Mouse (Mus musculus): ENCODE measurements around the gene Csf3. TPM values are rescaled to one million over a fixed set of nuclear protein-coding genes. Genes with fewer than 3 reads are reported as not detected.

Csf3 gene
- polyA plus RNA-seq, 1 experiment from 2014 or later = not detected

- peak overlapping the region; percentile 85 for H3K27ac ChIP-seq (replicated peaks)
- 26% methylated on average over 15 of the region's 15 CpGs for WGBS
- no peaks in the 10 kb centered on the region for H3K9me3 ChIP-seq (replicated peaks)
- H3K36me3 ChIP-seq = peaks cover 7% of the 10 kb centered on the region; the same call in 1 of the 2 replicates
- no peak for DNase-seq (ENCODE audit: low spot score)
- H3K27me3 ChIP-seq (ENCODE audit: low read depth, poor library complexity, severe bottlenecking) = peaks cover 7% of the 10 kb centered on the region; the same call in 1 of the 2 replicates
- H3K4me3 ChIP-seq = peak overlapping the region; percentile 36; the same call in 1 of the 2 replicates
- H3K4me1 ChIP-seq = peaks cover 98% of the 10 kb centered on the region
Measured at GRCm38 (mm10) chr11:98748506-98749416, 47.7 kb downstream of the Csf3 start.

- WGBS = 52% methylated on average over 5 of the region's 5 CpGs
- peaks cover 10% of the 10 kb centered on the region; the same call in 1 of the 2 replicates for H3K36me3 ChIP-seq
- peak overlapping the region; percentile 85 for H3K27ac ChIP-seq (replicated peaks)
- H3K9me3 ChIP-seq (replicated peaks) = no peaks in the 10 kb centered on the region
- no peak for DNase-seq (ENCODE audit: low spot score)
- peak overlapping the region; percentile 36 for H3K4me3 ChIP-seq
- H3K27me3 ChIP-seq (ENCODE audit: low read depth, poor library complexity, severe bottlenecking) = peaks cover 7% of the 10 kb centered on the region; the same call in 1 of the 2 replicates
- peaks cover 97% of the 10 kb centered on the region for H3K4me1 ChIP-seq
Measured at GRCm38 (mm10) chr11:98749716-98750115, 48.7 kb downstream of the Csf3 start.

GRCm38 (mm10) chr11:98750351-98751201, 49.5 kb downstream of the Csf3 start:
- Histone ChIP-seq H3K9me3 (replicated peaks) (no peaks in the 10 kb centered on the region), H3K27me3 (ENCODE audit: low read depth, poor library complexity, severe bottlenecking) (peaks cover 7% of the 10 kb centered on the region; the same call in 1 of the 2 replicates), H3K36me3 (peaks cover 10% of the 10 kb centered on the region; the same call in 1 of the 2 replicates), H3K4me3 (peak overlapping the region; percentile 26; the same call in 1 of the 2 replicates), H3K27ac (replicated peaks) (peak overlapping the region; percentile 85), H3K4me1 (peaks cover 93% of the 10 kb centered on the region)
- DNase-seq (ENCODE audit: low spot score) = no peak
- WGBS = 40% methylated on average over 17 of the region's 17 CpGs

- no peak for DNase-seq (ENCODE audit: low spot score)
- Histone ChIP-seq H3K27me3 (ENCODE audit: low read depth, poor library complexity, severe bottlenecking) (no peaks in the 10 kb centered on the region; the same call in 1 of the 2 replicates), H3K4me1 (peaks cover 93% of the 10 kb centered on the region), H3K4me3 (peak overlapping the region; percentile 26; the same call in 1 of the 2 replicates), H3K27ac (replicated peaks) (peak overlapping the region; percentile 85), H3K9me3 (replicated peaks) (no peaks in the 10 kb centered on the region), H3K36me3 (peaks cover 14% of the 10 kb centered on the region; the same call in 1 of the 2 replicates)
- WGBS = 49% methylated on average over 6 of the region's 6 CpGs
Measured at GRCm38 (mm10) chr11:98751221-98751782, 50.2 kb downstream of the Csf3 start.

GRCm38 (mm10) chr11:98752562-98753140, 51.6 kb downstream of the Csf3 start:
- Histone ChIP-seq H3K4me1 (peaks cover 80% of the 10 kb centered on the region), H3K9me3 (replicated peaks) (no peaks in the 10 kb centered on the region), H3K27me3 (ENCODE audit: low read depth, poor library complexity, severe bottlenecking) (no peaks in the 10 kb centered on the region), H3K27ac (replicated peaks) (peak overlapping the region; percentile 85; the same call in 1 of the 2 replicates), H3K4me3 (no peak overlapping the region), H3K36me3 (peaks cover 19% of the 10 kb centered on the region; the same call in 1 of the 2 replicates)
- WGBS = 90% methylated on average over 10 of the region's 10 CpGs
- no peak for DNase-seq (ENCODE audit: low spot score)

Other genes with a start within 250 kb of the Csf3 start
- gene Ikzf3, start 155.2 kb upstream of the Csf3 start, polyA plus RNA-seq (2016; fragmentation: Nextera tagmentation; extraction: Ambion mirVana) = 0.02 and 0.06 TPM in 2 replicates
- 0.11 and 0.32 TPM in 2 replicates for gene Zpbp2, start 150.2 kb upstream of the Csf3 start, polyA plus RNA-seq (2016; fragmentation: Nextera tagmentation; extraction: Ambion mirVana)
- gene Ormdl3, start 113.9 kb upstream of the Csf3 start, polyA plus RNA-seq (2016; fragmentation: Nextera tagmentation; extraction: Ambion mirVana) = 65.8 and 81.0 TPM in 2 replicates
- not detected in 2 replicates for gene Lrrc3c, start 103.0 kb upstream of the Csf3 start, polyA plus RNA-seq (2016; fragmentation: Nextera tagmentation; extraction: Ambion mirVana)
- 1.4 and 2.1 TPM in 2 replicates for gene Gm12355, start 75.6 kb upstream of the Csf3 start, polyA plus RNA-seq (2016; fragmentation: Nextera tagmentation; extraction: Ambion mirVana)
- not detected in 2 replicates for gene Gsdma3, start 74.9 kb upstream of the Csf3 start, polyA plus RNA-seq (2016; fragmentation: Nextera tagmentation; extraction: Ambion mirVana)
- gene Gsdma2, start 54.5 kb upstream of the Csf3 start, polyA plus RNA-seq (2016; fragmentation: Nextera tagmentation; extraction: Ambion mirVana) = not detected in 2 replicates
- not detected in 2 replicates for gene Gsdma, start 36.9 kb upstream of the Csf3 start, polyA plus RNA-seq (2016; fragmentation: Nextera tagmentation; extraction: Ambion mirVana)
- gene Psmd3, start 18.7 kb upstream of the Csf3 start, polyA plus RNA-seq (2016; fragmentation: Nextera tagmentation; extraction: Ambion mirVana) = 246 and 258 TPM in 2 replicates
- gene Med24, start 28.2 kb downstream of the Csf3 start, polyA plus RNA-seq (2016; fragmentation: Nextera tagmentation; extraction: Ambion mirVana) = 74.1 and 82.2 TPM in 2 replicates
- gene Thra, start 39.4 kb downstream of the Csf3 start, polyA plus RNA-seq (2016; fragmentation: Nextera tagmentation; extraction: Ambion mirVana) = 9.5 and 15.6 TPM in 2 replicates
- 1.4 TPM in 2 replicates for gene Nr1d1, start 74.1 kb downstream of the Csf3 start, polyA plus RNA-seq (2016; fragmentation: Nextera tagmentation; extraction: Ambion mirVana)
- 22.9 and 24.3 TPM in 2 replicates for gene Msl1, start 94.3 kb downstream of the Csf3 start, polyA plus RNA-seq (2016; fragmentation: Nextera tagmentation; extraction: Ambion mirVana)
- gene Casc3, start 103.6 kb downstream of the Csf3 start, polyA plus RNA-seq (2016; fragmentation: Nextera tagmentation; extraction: Ambion mirVana) = 49.0 and 55.7 TPM in 2 replicates
- 1.3 TPM in 2 replicates for gene Rapgefl1, start 135.5 kb downstream of the Csf3 start, polyA plus RNA-seq (2016; fragmentation: Nextera tagmentation; extraction: Ambion mirVana)
- gene Wipf2, start 162.4 kb downstream of the Csf3 start, polyA plus RNA-seq (2016; fragmentation: Nextera tagmentation; extraction: Ambion mirVana) = 3.7 and 3.9 TPM in 2 replicates
- gene Cdc6, start 206.5 kb downstream of the Csf3 start, polyA plus RNA-seq (2016; fragmentation: Nextera tagmentation; extraction: Ambion mirVana) = 53.3 and 67.8 TPM in 2 replicates
- gene Rara, start 226.6 kb downstream of the Csf3 start, polyA plus RNA-seq (2016; fragmentation: Nextera tagmentation; extraction: Ambion mirVana) = 15.5 and 16.1 TPM in 2 replicates

Measured in midbrain, embryonic 10.5 days (tissue).